Mouse (Mus musculus) cerebellum, postnatal 14 days (tissue): ENCODE measurements around the gene Picalm.

ENCODE experiments used
- DNase-seq, 2 experiments: peaks; one replicate each; pipeline ENCODE4 v3.0.0; 2021; ENCODE audit warnings: mixed read lengths in 2 of 2

Gene Picalm

DNA sequence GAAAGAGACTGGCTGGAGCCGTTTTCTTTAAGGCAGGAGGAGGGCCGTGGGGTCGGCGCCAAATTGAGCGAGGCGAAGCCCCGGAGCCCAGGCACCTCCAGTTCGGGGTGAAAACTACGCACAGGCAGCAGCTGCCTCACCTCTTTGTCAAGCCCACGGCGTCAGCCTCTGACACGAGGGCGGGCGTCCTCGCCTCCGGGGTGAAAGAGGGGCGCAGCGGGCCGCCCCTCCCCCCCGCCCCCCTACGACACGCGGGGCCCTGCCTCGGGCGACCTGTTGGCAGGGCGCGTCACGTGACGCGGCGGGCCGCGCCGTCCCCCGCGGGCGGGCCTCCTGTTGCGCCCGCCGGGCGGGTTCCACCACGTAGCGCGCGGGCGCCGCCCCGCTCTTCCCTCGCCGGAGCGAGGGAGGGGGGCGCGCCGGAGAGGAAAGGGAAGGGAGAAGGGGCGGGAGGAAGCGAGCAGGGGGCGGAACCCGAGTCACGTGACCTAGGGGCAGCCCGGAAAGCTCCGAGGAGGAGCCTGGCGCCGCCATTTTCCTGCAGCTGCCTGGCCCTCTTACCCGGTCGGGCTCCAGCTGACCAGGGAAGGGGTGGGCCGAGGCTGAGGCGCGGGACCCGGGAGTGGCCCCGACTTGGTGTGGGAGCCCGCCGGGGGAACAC is at the start of gene Picalm:
Picalm (plus strand) TSS at position 482 of the 661 bp plus-strand sequence.
- DNase-seq: peak; percentile 98 to 99

DNA sequence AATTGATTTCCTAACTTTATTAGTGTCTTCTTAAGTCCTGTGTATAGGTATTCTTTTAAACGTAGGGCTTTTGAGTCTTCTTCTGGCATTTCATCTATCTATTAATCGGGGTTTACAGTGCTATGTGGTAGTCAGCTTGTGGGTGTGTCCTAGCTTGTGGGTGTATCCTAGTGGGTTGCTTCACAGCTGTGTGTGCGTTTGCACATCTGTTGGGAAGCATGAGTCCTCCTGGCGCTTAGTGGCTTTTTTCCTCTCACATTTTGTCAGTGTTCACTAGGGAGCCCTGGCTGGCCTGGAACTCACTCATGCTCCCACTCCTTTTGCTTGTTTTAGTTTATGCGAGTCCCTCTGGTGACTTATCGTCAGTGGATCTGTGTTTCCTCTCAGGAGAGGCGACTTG is 46.2 kb upstream of the Picalm start:
- DNase-seq: no peak

DNA sequence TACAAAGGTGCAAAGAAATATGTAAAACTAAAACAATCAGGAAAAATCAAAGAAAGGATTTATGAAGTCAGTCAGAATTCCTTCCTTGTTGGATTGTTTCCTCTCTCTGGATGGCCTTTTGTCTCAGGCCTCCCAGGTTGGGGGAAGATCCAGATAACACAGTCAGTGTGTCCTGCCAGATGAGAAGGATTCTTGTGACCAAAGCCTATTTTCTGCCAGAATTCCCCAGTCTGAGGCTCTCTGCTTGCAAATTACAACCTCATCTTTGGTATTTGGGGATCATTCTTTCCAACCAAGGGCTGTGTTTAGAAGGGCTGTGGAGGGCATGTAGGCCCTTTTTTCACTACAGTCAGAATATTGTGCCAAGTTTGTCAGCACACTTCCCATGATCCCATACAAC is 45.5 kb upstream of the Picalm start:
- no peak for DNase-seq

GRCm38 (mm10) chr7:90085713-90086112 is 44.3 kb upstream of the Picalm start:
- DNase-seq: no peak

- DNase-seq: no peak
Measured at GRCm38 (mm10) chr7:90086821-90087220, 43.2 kb upstream of the Picalm start.

DNA sequence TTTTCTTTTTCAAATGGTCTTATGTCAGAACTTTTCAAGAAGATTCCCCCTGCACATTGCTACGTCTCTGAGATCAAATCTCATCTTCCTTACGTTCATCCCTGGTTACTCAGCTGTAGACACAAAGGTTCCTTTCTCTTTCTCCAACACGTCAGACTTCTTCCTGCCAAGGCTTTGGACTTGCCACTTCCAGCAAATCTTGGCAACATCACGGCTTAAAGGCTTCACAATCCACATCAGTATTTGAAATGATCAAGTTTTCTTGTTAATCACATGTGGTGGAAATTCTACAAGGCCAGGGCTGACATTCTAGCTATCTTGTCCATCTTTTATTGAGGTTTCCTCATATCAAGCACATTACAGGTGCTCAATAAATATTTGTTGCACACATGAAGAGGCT is 39.0 kb upstream of the Picalm start:
- no peak for DNase-seq

DNA sequence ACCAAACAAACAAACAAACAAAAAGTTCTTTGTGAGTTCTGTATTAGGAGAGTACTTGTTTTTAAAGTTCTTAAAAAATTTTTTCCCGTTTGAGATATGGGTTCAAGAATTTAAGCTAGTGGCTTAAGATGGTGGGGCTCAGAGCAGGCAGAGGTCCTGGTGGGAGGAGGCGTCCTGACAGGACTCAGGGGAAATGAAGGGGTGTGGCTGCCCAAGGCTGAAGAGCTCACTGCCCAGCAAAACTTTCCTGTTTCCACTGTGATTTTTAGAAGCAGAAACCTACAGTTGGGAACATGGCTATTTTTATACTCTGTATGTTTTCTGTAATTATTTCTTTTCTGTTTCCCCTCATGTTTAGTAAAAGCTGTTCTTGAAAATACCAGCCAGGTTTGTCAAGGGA is 38.3 kb upstream of the Picalm start:
- DNase-seq: no peak

DNA sequence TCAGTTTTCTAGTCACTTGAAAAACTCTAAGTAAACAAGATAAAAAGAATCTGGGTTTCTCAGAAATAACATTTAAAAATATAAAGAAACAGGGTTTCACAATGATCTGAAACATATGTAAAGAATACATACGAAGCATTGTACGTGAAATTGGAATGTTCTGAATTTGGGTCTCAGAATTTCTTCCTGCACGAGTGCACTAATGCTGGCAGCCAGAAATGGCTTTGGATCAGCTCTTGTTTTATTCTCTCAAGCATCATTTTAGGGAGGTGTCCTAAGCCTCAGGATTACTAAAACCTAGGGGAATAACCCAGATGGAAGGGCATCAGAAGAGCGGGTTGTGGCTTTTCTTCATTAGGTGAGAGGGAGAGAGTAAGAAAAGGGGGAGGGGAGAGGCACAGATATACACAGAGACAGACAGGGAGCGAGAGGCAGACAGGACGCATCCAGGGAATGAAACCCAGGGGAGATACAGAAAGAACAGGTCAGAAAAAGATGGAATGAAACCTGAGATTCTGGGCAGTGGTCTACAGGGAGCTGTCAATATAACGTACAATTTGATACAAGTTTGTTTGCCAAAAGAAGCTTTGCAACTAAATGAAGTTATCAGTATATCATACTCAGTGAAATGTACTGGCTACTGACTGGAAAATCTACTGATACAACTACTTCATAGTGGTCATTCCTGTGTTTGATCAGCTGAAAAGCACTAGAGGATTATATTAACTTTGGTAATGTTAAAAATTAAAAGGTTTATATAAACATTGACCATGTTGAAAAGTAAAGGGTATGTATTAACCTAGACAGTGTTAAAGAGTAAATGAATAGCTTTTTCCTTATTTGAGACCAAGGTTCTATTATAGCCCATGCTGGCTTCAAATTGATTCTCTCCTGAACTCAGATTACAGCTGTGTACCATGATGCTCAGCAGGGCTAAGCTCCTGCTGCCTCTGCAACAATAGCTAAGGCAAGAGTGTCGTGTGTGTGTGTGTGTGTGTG is 37.3 kb upstream of the Picalm start:
- DNase-seq: no peak

DNA sequence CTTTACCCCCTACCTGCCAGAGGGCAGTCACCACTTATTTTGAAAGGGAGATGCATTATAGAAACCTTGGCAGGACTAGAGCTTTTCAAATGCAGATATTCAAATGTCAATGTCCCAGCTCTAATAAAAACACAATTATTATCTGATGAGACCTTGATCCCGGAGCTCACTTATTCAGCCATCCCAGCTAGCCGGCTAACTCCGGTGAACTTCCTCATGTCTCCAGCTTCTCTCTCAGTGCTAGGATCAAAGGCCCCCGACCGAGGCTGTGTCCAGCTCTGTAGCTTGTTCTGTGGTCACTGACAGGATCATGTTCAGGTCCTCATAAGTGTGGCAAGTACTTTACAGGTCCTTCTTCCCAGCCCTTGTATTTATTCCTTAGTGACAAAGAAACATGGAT is 34.9 kb upstream of the Picalm start:
- no peak for DNase-seq

GRCm38 (mm10) chr7:90095766-90096372 is 34.1 kb upstream of the Picalm start:
- peak; percentile 14 to 16 for DNase-seq

DNA sequence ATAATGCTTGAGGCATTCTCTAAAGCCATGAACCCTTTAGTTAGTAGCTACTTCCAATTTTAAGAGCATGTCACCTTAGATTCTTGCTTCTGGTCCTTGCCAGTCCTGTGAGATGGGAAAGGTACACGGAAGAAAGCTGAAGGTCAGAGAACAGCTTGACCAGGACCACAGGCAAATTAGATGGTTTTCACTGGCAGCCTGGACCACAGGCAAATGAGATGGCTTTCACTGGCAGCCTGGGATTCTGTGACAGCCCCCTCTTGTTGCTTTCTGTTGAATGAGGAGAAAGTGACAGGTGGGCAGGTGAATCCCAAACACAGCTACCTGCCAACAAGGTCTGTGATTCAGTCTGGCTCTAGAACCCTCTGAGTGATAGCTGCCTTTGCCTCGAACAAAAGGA is 33.4 kb upstream of the Picalm start:
- DNase-seq: peak; percentile 34 to 43

GRCm38 (mm10) chr7:90098253-90098652 is 31.8 kb upstream of the Picalm start:
- no peak for DNase-seq

DNA sequence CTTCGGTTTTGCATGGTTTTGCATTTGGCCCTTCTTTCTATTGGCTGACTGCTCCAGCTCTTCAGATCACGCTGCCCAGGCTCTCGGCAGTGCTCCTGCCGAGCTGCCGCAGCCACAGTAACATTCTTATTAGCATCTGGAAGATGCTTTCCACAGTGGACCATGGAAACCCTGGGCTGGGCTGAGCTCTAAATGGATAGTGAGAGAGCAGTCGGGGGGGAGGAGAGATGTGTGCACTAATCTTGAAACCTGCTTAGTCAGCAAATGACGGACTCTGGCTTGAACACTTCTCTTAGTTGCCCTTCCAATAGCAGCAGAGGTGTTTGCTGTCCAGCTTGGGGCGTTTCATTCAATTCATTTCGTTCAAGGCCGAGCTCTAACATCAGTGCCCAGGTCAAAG is 30.8 kb upstream of the Picalm start:
- DNase-seq: peak in 1 of 2 experiments; percentile 7

GRCm38 (mm10) chr7:90100614-90101160 is 29.3 kb upstream of the Picalm start:
- DNase-seq: no peak

- DNase-seq: no peak
Measured at GRCm38 (mm10) chr7:90116100-90116499, 13.9 kb upstream of the Picalm start.

DNA sequence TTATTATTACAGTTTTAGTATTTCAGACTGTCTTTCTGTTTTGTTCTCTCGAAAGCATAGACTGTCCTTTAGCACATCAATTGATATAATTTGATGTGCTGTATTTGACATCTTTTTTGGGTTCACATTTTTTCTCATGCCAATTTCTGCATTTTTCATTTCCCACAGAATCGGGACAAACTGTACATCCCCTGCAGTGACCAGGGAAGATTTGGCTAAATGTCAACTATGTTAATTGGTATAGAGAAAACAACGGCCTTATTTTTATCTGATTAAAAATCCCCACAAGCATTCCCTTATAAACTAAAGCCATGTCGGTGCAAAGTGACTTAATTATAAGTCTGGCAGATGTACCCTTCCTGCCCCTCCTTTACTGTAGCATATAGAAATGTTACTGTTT is 9.9 kb upstream of the Picalm start:
- DNase-seq: no peak

- DNase-seq: no peak
Measured at GRCm38 (mm10) chr7:90124991-90125390, 5.0 kb upstream of the Picalm start.

GRCm38 (mm10) chr7:90128631-90129200 is 1.3 kb upstream of the Picalm start:
- DNase-seq: peak in 1 of 2 experiments; percentile 31

DNA sequence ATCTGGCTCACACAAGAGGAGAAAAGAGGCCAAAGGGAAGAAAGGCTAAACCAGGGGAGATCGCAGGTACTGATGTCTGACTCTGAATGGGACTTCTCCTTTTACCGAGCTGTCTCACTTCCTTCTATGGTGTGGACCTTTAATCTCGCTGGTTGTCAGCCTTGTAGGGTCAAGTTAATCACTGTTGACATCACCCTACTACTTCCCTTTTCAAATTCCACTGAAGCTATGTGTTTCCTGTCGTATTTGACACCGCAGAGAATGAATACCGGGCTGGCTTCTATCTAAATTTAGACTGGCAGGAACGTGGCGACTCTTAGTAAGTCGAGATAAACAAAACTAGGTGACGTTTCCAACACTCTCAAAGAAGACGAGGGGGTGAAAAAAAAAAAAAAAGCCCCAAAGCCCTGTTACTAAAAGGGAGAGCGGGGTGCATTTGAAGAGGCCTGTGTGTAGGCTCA is 712 bp upstream of the Picalm start:
- peak in 1 of 2 experiments; percentile 58 for DNase-seq

- DNase-seq: peak in 1 of 2 experiments; percentile 58
Measured at GRCm38 (mm10) chr7:90130501-90131375, 725 bp downstream of the Picalm start.

DNA sequence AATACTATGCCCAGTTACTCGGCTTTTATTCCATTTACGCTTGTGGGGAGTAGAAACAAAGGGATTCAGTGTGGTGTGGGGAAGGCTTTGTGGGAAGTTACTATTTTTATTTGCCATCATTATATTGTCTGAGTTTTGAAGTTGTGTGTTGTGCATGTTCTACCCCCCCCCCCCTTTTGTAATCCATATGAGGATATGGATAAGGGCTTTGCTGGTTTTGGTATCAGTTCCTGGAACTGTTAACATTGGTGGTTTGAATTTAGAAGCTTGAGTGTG is 1.3 kb downstream of the Picalm start:
- DNase-seq: no peak

- no peak for DNase-seq
Measured at GRCm38 (mm10) chr7:90131831-90132241, 1.8 kb downstream of the Picalm start.
